Mouse (Mus musculus): Measurements from ENCODE around the gene Fam53a. TPM values are rescaled to one million over a fixed set of nuclear protein-coding genes. Genes with fewer than 3 reads are reported as not detected.
A peak's percentile ranks its signal among the peaks of the same experiment; 100 is the strongest.

Fam53a gene
- polyA plus RNA-seq, 1 experiment from 2014 or later = 48.0 TPM

DNA sequence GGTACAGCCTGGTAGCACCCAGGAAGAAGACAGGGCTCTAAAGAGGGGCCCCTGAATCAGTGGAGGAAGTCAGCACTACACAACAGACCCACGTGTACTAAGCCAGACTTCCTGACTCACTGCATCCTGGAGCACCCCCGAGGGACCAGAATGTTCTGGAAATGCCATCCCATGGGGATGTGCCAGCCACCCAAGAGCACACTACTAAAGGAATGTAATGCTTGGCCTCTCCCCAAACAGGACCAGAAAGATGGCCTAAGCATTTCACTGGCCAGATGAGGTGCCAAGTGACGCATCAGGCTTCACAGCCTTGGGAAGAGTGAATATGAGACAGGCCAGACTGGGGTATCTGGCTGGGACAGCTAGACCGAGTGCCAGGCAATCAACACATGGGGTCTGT, 63.5 kb downstream of the Fam53a start:
- in situ Hi-C loops (cut with MboI; ENCODE audit: low pct_unique_long_range_greater_than_20kb) = no loop called here
- ChIA-PET CTCF (no interaction called here), POLR2A (no interaction called here)
- DNase-seq (ENCODE audit: low read depth, low spot score) = peak; percentile 28
- ATAC-seq = peak; percentile 15
- no peak for TF ChIP-seq CTCF (IDR thresholded peaks at IDR 0.05)
- H3K27me3 ChIP-seq = no peaks in the 10 kb centered on the region

DNA sequence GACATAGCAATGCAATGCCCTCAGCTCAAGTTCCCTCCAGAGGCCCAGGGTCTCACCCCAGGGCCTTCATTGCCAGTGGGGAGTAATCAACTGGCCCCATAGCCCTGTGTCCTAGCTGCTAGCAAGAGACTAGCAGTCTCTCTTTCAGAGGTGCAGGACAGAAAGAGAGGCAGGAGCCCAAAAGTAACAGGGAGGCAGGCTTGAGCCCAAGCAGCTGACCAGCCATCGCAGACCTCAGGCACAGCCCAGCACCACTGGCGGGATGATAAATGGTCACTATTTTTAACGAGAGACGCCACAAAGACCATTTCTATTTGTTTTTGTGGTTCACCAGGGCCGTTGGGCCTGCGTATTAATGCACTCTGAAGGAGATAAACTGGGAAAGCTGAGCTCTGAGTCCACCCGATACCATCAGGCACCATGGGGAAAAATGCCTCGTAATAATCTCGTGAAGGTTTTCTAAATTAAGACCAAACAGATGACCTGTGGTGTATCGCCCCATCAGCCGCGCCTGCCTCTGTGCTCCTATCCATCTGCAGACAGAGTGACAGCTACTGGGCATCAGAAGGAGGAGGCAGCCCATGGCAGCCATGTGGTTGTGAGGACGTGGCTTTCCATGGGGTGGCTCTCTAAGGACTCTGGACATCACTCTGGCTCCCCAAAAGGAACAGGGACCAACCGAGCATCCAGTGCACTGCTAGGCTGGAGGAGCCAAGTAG, 73.0 kb downstream of the Fam53a start:
- ATAC-seq (no peak), DNase-seq (ENCODE audit: low read depth, low spot score) (no peak)
- CTCF ChIA-PET = interaction anchor here (1.9 kb wide), 1 partner anchor 13 kb away, joined by 10 read pairs; no protein-coding TSS in a partner anchor
- H3K27me3 ChIP-seq = no peaks in the 10 kb centered on the region
- TF ChIP-seq CTCF (IDR thresholded peaks at IDR 0.05) = no peak
- POLR2A ChIA-PET = interaction anchor here (0.5 kb wide), 1 partner anchor 57 kb away, joined by 5 read pairs; no protein-coding TSS in a partner anchor
- in situ Hi-C loops (cut with MboI; ENCODE audit: low pct_unique_long_range_greater_than_20kb) = no loop called here

Other genes starting within 250 kb of the Fam53a start
- not detected for gene Nkx1-1, start 195.7 kb downstream of the Fam53a start, polyA plus RNA-seq (2021)
- gene Gm9903, start 290 bp upstream of the Fam53a start, polyA plus RNA-seq (2021) = 0.56 TPM
- gene Slbp, start 22.9 kb upstream of the Fam53a start, polyA plus RNA-seq (2021) = 77.3 TPM
- gene Tacc3, start 28.5 kb upstream of the Fam53a start, polyA plus RNA-seq (2021) = 63.4 TPM
- 40.5 TPM for gene Tmem129, start 28.8 kb upstream of the Fam53a start, polyA plus RNA-seq (2021)
- gene Fgfr3, start 92.0 kb upstream of the Fam53a start, polyA plus RNA-seq (2021) = 3.7 TPM
- gene Letm1, start 153.2 kb upstream of the Fam53a start, polyA plus RNA-seq (2021) = 64.9 TPM
- 69.6 TPM for gene Nsd2, start 191.1 kb upstream of the Fam53a start, polyA plus RNA-seq (2021)

All from Patski (cell line).